Mouse (Mus musculus) gastrocnemius, adult 18-20 months (tissue): Measurements from ENCODE around the gene H60b. TPM values are rescaled to one million over a fixed set of nuclear protein-coding genes. Genes with fewer than 3 reads are reported as not detected.
"Not testable (repeated sequence)": the region's sequence is repeated elsewhere in the genome, so short reads cannot be mapped to it uniquely, and the experiment has no call there.

Experiments
- DNase-seq: peaks from one replicate; pipeline ENCODE4 v3.0.0; 2021; ENCODE audit warnings: low spot score
- total RNA-seq, 2 experiments: library from RNA; stranded (reverse); gene quantifications; 2 replicates each; pipeline ENCODE4 v1.2.3; 2021

H60b gene
- total RNA-seq, 2 experiments from 2014 or later = not detected

DNA sequence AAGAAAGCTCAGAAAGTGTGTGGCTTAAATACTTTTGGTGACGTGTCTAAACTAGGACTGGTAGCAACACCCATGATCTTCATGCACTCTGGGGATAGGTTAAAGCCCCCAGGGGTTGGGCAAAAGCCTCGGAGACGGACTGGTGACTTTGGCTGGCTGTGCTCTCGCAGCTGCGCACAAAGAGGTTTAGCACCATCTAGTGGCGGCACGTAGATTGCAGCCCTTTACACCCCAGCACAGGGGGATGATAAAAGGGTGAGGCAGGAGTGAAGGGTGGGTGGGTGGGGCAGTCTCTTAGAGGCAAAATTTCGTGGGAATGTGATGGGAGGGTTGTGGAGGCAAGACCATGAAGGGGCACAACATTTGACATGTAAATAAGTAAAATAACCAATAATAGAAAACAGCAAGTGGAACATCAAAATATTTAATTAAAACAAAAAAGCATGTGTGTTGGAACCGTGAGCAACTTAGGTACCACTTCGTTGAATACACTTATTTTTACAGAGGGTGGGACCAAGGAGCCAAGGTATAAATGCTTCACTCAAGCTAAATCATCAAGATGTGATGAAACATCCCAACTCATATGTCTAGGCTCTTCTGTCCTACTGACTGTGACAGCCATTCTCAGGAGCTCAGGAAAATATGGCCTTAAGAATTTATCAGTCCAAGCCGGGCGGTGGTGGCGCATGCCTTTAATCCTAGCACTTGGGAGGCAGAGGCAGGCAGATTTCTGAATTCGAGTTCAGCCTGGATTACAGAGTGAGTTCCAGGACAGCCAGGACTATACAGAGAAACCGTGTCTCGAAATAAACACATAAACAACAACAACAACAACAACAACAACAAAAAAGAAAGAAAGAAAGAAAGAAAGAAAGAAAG, 5.6 kb downstream of the H60b start:
- DNase-seq = peak; percentile 63

DNA sequence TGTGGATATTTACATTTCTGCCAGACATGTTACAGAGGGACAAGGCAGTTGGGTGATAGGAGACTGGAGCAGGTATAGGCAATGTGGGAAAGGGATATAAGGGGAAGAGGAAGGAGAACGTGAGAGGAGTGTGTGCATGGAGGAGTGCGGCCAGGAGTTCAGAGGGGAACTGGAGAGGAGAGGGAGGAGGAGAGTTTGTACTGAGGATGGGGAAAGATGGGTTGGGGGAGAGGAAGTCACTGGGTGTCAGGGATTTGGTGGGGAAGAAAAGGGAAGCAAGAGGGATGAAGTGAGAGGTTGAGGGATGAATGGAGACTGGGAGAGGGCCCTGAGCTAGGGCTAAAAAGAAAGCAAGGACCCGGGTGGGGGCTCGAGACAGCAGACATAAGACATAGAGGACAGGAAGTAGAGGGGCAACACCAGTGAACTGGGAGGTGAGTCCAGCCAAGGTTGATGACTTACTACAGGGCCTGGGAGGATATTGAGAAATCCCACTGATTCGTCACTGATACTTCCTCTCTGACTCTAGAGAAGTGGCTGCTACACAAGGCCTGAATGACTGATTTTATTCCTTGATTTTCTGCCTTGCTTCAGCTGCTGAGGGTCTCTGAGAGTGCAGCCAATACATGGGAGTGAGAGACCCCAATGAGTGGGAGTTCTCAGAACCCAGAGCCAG, 7.1 kb downstream of the H60b start:
- not testable (repeated sequence) for DNase-seq

DNA sequence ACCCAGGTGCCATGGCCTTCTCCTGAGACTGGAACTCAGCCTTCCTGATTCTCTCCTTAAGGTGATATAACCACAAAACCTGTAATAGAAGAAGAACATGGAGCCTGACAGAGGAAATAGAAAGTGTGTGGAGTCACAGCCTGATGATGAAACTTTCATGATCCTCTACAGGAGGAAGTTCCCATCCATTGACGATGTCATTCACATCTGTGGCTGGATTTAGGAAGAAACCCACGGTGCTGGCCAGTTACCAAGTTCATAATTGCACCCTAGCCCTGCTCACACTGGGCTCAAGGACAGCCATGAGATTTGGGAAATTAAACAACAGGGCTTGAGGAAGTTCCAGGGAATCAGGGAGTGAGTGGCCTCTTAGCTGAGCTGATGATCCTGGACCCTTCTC, 7.6 kb downstream of the H60b start:
- DNase-seq = not testable (repeated sequence)

DNA sequence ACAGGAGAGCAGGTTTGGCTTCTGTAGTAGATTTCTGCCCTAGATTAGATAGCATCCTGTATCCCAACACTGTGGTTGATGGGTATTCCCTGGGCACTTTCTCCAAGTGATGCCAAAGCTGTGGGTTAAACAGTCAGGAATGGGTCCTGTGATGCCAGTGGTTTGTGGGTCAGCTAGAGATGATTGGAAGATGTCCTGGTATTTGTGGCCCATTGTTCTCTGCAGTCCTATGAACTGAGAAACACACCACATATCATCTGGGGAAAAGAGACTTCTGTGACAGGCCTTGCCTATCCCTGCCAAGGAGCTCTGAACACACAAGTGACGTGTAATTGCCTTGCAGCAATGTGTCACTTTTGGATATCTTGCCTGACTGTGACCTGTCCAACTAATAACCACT, 8.7 kb downstream of the H60b start:
- not testable (repeated sequence) for DNase-seq

DNA sequence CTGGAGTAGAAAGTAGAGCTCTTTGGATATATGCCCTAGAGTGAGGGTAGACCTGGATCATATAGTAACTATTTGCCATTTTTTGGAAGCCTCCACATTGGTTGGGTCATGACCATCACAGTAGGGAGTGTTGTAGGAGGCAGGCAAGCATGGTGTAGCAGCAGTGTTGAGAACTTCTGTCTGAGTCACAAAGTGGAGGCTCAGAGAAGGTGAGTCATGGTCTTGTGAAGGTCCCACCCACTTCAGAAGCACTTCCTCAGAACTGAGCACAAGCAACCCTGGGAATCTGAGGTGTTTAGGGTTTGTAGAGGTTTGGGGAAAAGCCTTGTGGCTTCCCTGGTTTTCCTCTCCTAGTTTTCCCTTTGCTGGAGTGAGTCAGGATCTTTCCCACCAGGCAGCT, 10.7 kb downstream of the H60b start:
- DNase-seq = not testable (repeated sequence)

- DNase-seq = not testable (repeated sequence)
These were observed 14.3 kb downstream of the H60b start for GRCm38 (mm10) chr10:22172431-22173334.

DNA sequence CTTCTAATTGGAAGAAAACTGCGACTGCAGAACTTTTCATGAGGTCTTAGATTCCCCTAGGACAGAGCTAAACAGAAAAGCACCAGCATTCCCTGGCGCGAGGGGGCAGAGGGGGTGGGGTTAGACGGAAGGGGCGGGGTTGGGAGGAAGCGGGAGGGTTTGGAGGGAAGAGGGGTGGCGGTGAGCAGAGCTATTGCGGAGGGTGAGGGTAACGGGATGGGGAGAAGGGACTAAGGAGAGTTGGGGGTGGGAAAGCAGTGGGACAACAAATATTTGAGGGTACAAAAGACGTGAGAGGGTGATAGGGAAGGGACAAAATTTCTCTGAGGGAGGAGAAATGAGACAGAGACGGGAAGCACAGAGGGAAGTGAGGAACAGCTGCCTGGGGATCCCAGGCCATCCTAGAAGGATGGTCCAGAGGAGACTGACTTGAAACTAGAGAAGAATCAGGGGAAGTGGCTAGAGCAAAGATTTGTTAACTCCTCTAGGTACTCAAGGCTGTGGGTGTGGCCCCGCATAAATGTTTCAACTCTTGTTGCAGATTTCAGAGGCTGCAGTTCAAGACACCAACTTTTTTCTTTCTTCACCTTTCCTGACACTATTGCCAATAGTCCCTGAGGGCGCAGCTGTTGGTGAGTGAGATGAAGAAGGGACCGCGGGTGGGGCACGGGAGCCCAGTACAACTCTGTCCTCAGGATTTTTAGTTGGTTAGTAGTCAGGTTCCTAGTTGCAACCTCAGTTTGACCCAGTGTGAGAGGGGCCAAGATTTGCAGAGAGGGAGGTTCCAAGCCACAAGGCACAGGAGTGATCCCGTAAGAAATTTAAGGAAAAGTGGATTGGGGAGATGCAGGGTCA, 15.2 kb downstream of the H60b start:
- DNase-seq = not testable (repeated sequence)

GRCm38 (mm10) chr10:22174190-22174487, 15.8 kb downstream of the H60b start:
- DNase-seq = not testable (repeated sequence)

DNA sequence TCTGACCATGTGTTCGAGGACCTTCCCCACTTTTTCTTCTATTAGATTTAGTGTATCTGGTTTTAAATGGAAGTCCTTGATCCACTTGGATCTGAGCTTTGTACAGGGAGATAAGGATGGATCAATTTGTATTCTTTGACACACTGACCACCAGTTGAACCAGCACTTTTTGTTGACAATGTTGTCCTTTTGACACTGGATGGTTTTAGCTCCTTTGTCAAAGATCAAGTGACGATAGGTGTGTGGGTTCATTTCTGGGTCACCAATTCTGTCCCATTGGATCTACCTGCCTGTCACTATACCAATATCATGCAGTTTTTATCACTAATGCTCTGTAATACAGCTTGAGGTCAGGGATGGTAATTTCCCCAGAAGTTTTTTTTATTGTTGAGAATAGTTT, 18.1 kb downstream of the H60b start:
- not testable (repeated sequence) for DNase-seq

- not testable (repeated sequence) for DNase-seq
These were observed 32.6 kb downstream of the H60b start for GRCm38 (mm10) chr10:22191035-22191434.

- DNase-seq = not testable (repeated sequence)
These were observed 43.0 kb downstream of the H60b start for GRCm38 (mm10) chr10:22201352-22201751.

DNA sequence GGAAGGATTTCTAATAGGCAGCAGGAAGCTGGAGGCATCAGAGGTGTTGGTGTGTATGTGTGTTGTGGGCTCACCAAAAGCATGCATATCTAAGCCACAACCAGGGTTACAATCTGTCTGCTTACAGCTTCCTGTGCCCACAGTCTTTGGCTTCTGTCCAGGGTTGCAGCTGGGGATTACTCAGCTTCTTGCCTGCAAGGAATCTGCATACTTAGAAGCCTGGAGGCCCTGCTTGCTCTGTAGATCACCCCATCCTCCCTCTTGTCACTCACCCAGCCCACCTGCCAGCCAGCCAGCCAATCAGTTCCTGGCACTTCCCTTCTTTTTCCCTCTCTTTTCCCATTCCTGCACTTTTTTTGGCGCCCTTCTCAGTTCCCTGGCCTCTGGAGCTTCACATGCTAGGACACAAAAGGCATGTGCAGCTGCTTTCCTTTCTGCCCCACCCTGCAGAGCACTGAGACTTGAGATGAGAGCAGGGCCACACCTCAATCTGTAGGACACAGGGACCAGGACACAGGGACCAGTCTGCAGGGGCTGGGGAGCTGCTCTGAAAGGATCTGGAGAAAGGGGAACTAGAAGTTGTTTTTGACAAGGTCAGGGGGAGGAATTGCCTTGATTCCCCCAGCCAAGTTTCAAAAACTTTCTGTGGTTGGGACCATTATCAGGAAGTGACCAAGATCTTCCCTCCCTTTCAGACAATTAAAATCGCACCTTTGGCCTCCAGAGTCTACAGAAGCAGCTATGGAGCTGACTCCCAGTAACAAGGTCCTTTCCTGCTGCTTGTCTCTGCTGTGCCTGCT, 44.6 kb downstream of the H60b start:
- DNase-seq = not testable (repeated sequence)

- DNase-seq = not testable (repeated sequence)
These were observed 48.1 kb downstream of the H60b start for GRCm38 (mm10) chr10:22206443-22206842.

DNA sequence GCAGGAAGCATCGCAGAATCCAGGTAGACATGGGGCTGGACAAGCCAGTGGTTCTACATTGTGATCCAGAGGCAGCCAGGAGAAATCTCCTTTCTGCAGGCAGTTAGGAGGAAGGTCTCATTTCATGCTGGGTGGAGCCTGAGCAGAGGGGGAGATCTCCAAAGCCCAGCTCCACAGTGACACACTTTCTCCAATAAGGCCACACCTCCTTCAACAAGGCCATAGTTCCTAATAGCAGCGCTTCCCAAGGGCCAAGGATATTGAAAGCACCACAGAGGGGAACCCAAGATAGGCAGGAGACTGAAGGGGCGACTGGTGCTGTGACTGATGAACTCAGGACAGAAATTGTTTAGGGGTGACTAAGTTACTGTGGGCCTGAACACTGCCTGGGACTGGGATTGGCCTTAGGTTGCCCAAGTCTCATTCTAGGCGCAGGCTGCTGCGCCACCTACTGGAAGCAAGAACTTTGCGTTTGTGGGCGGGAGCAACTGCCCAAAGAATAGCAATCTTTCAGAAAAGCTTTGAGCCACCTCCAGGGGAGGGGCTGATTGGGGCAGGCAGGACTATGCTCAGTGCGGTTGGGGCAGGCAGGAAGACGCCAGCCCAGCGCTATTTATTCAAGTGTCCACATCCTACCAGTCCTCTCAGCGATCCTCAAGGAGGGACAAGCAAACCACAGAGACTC, 53.8 kb downstream of the H60b start:
- DNase-seq = peak; percentile 35

- DNase-seq = peak; percentile 18
These were observed 65.3 kb downstream of the H60b start for GRCm38 (mm10) chr10:22223474-22224349.

DNA sequence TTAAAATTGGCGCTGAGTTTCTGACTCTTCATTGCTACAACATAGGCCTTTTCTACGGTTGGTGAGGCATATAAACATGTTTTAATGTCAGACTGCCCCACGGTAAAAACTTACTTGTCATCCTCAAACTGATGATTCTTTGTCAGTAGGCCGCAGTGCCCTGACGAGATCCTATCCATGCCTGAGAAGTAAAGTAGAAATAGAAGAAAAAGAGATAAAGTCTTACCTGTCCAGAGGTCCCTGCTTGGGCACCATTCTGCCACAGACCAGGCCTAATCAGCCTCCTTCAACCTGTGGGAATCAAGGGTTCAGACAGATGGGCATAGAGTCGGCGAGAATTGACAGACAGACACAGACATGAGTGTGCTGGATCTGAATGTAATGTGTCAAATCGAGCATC, 106.7 kb downstream of the H60b start:
- no peak for DNase-seq

- DNase-seq = not testable (repeated sequence)
These were observed 112.7 kb downstream of the H60b start for GRCm38 (mm10) chr10:22270879-22271786.
